Mouse (Mus musculus): ENCODE measurements around the gene Cdt1. TPM values are rescaled to one million over a fixed set of nuclear protein-coding genes. Genes with fewer than 3 reads are reported as not detected.
"Not testable (repeated sequence)": the region's sequence is repeated elsewhere in the genome, so short reads cannot be mapped to it uniquely, and the experiment has no call there.

Cdt1 gene
- polyA plus RNA-seq, 1 experiment from 2014 or later, result 41.1 TPM

DNA sequence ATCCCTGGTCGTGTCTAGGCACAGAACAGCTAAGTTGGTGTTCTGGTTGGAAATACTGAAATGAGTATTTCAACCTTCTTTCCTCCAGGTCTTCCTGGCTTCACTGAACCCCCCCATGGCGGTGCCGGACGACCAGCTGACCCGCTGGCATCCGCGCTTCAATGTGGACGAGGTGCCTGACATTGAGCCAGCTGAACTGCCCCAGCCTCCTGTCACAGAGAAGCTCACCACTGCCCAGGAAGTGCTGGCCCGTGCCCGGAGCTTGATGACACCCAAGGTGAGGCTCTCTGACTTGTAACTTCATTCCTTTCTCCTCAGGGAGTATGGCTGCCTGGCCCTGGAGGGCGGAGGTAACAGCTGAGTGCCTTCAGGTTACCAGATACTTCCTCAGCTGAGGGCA lies 3.3 kb downstream of the Cdt1 start:
- no peak for ATAC-seq (ENCODE audit: low read depth)
- Histone ChIP-seq H3K9ac (ENCODE audit: low read length) (no peak overlapping the region), H3K27me3 (ENCODE audit: control insufficient read depth, insufficient read depth, low read depth, low read length) (no peaks in the 10 kb centered on the region), H3K36me3 (ENCODE audit: control insufficient read depth, insufficient read depth, low read length) (peaks cover 16% of the 10 kb centered on the region), H3K27ac (ENCODE audit: low read length) (no peak overlapping the region), H3K4me2 (ENCODE audit: low read depth, low read length) (no peak overlapping the region), H3K9me3 (ENCODE audit: control insufficient read depth, low read length) (no peaks in the 10 kb centered on the region), H3K4me3 (ENCODE audit: low read length) (no peak overlapping the region), H3K4me1 (replicated peaks; ENCODE audit: control insufficient read depth, insufficient read depth, low read length) (peaks cover 36% of the 10 kb centered on the region)
- WGBS, result 91% methylated on average over 11 of the region's 11 CpGs

DNA sequence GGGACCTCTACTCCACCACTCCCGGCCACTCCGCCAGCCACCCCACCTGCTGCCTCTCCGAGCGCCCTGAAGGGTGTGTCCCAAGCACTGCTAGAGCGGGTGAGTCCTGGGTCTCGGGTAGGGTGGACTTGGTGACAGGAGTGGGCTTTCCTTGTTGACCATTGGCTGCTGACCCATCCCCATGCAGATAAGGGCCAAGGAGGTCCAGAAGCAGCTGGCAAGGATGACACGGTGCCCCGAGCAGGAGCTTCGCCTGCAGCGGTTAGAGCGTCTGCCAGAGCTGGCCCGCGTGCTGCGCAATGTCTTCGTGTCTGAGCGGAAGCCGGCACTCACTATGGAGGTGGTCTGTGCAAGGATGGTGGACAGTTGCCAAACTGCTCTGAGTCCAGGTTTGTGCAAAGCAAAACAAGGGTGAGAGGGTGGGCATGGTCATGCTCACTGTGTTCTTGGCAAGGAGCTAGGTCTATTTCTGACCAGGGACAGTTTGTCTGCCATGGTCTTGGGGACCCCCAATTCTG lies 4.0 kb downstream of the Cdt1 start:
- Histone ChIP-seq H3K4me2 (ENCODE audit: low read depth, low read length) (no peak overlapping the region), H3K9me3 (ENCODE audit: control insufficient read depth, low read length) (no peaks in the 10 kb centered on the region), H3K36me3 (ENCODE audit: control insufficient read depth, insufficient read depth, low read length) (peaks cover 16% of the 10 kb centered on the region), H3K9ac (ENCODE audit: low read length) (no peak overlapping the region), H3K4me1 (replicated peaks; ENCODE audit: control insufficient read depth, insufficient read depth, low read length) (peaks cover 30% of the 10 kb centered on the region), H3K27me3 (ENCODE audit: control insufficient read depth, insufficient read depth, low read depth, low read length) (no peaks in the 10 kb centered on the region), H3K4me3 (ENCODE audit: low read length) (no peak overlapping the region), H3K27ac (ENCODE audit: low read length) (no peak overlapping the region)
- ATAC-seq (ENCODE audit: low read depth), result no peak
- WGBS, result 86% methylated on average over 17 of the region's 17 CpGs

DNA sequence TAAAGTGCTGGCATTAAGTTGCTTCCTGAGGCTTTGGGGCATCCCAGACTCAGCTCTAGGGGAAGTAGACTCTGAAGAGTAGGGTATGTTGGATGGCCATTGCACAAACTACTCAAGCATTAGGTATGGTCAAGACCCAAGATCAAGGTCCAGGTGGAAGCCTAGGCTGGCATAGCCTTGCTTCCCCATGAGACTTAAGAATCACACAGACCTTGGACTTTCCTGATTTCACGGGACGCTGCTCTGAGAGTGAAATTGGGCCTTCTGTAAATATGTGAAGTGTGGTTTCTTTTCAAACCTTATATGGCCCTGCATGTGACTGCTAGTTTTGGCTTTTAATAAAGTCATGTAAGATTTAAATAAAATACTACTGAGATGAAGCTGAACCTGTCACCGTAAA lies 4.9 kb downstream of the Cdt1 start:
- Histone ChIP-seq H3K27me3 (ENCODE audit: control insufficient read depth, insufficient read depth, low read depth, low read length) (no peaks in the 10 kb centered on the region), H3K4me1 (replicated peaks; ENCODE audit: control insufficient read depth, insufficient read depth, low read length) (peaks cover 32% of the 10 kb centered on the region), H3K4me3 (ENCODE audit: low read length) (no peak overlapping the region), H3K4me2 (ENCODE audit: low read depth, low read length) (no peak overlapping the region), H3K9me3 (ENCODE audit: control insufficient read depth, low read length) (no peaks in the 10 kb centered on the region), H3K36me3 (ENCODE audit: control insufficient read depth, insufficient read depth, low read length) (peaks cover 16% of the 10 kb centered on the region), H3K27ac (ENCODE audit: low read length) (no peak overlapping the region), H3K9ac (ENCODE audit: low read length) (no peak overlapping the region)
- 92% methylated on average over 3 of the region's 3 CpGs for WGBS
- no peak for ATAC-seq (ENCODE audit: low read depth)

DNA sequence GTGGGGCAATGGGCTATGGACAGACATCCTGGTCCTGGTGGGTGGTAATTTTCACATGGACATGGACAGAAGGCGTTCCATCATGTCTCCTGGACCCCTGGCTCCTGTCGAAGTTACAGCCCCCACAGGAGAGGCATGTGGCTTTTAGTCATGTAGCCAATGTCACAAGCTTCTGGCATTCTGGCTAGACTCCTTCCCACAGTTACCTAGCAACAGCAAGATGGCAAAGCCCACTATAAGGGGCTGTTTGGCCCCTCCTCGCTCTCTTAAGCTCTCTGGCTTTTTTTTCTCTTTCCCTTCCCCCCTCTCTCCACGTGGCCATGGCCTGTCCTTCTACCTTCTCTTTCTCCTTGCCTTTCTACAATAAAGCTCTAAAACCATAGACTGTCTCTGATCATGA lies 5.4 kb downstream of the Cdt1 start:
- WGBS, result 36% methylated on average over 4 of the region's 4 CpGs
- H3K36me3 ChIP-seq (ENCODE audit: control insufficient read depth, insufficient read depth, low read length), result peaks cover 16% of the 10 kb centered on the region
- ATAC-seq (ENCODE audit: low read depth); H3K27ac ChIP-seq (ENCODE audit: low read length); H3K27me3 ChIP-seq (ENCODE audit: control insufficient read depth, insufficient read depth, low read depth, low read length); H3K9ac ChIP-seq (ENCODE audit: low read length); H3K9me3 ChIP-seq (ENCODE audit: control insufficient read depth, low read length); H3K4me2 ChIP-seq (ENCODE audit: low read depth, low read length); H3K4me3 ChIP-seq (ENCODE audit: low read length): not testable (repeated sequence)
- peaks cover 32% of the 10 kb centered on the region for H3K4me1 ChIP-seq (replicated peaks; ENCODE audit: control insufficient read depth, insufficient read depth, low read length)

DNA sequence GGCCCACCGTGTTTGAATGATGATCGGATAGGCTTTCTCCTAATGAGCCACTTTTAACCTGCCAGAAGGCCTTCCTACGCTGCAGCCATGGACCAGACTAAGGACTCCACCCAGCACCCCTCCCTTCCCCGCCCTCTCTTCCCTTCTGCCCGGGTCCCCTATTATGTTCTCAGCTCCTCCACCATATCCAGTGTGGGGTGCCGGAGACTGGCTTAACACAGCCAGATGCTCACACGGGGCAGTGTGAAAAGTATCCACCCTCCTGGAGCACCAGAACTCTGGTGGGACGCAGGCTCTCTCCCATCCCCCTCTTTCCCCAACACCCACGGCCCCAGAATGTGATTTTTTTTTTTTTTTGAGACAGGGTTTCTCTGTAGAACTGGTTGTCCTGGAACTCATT lies 5.8 kb downstream of the Cdt1 start:
- Histone ChIP-seq H3K4me1 (replicated peaks; ENCODE audit: control insufficient read depth, insufficient read depth, low read length) (peaks cover 32% of the 10 kb centered on the region), H3K4me3 (ENCODE audit: low read length) (no peak overlapping the region), H3K36me3 (ENCODE audit: control insufficient read depth, insufficient read depth, low read length) (peaks cover 16% of the 10 kb centered on the region), H3K4me2 (ENCODE audit: low read depth, low read length) (no peak overlapping the region), H3K9me3 (ENCODE audit: control insufficient read depth, low read length) (no peaks in the 10 kb centered on the region), H3K27ac (ENCODE audit: low read length) (no peak overlapping the region), H3K27me3 (ENCODE audit: control insufficient read depth, insufficient read depth, low read depth, low read length) (no peaks in the 10 kb centered on the region), H3K9ac (ENCODE audit: low read length) (no peak overlapping the region)
- WGBS, result 60% methylated on average over 9 of the region's 9 CpGs
- no peak for ATAC-seq (ENCODE audit: low read depth)

DNA sequence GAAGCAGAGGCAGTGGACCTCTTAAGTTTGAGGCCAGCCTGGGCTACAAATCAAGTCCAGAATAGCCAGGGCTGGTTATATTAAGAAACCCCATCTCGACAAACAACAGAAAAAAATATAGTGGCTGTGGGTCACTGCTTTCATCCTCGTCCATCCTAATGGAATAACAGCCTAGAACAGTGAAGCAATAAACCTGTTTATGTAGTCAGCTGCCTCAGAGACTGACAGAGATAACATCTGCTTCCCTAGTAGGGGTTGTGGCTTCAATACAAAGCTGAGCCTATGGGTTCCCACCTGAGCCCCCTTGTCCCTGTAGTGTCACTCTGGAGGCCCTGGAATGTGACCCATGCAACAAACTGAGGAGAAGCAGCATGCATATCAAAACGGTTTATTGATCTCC lies 6.4 kb downstream of the Cdt1 start:
- Histone ChIP-seq H3K36me3 (ENCODE audit: control insufficient read depth, insufficient read depth, low read length) (peaks cover 16% of the 10 kb centered on the region), H3K27me3 (ENCODE audit: control insufficient read depth, insufficient read depth, low read depth, low read length) (no peaks in the 10 kb centered on the region), H3K9me3 (ENCODE audit: control insufficient read depth, low read length) (no peaks in the 10 kb centered on the region), H3K4me3 (ENCODE audit: low read length) (no peak overlapping the region), H3K4me2 (ENCODE audit: low read depth, low read length) (no peak overlapping the region), H3K9ac (ENCODE audit: low read length) (no peak overlapping the region), H3K4me1 (replicated peaks; ENCODE audit: control insufficient read depth, insufficient read depth, low read length) (peaks cover 26% of the 10 kb centered on the region), H3K27ac (ENCODE audit: low read length) (no peak overlapping the region)
- ATAC-seq (ENCODE audit: low read depth), result no peak
- WGBS, result 39% methylated on average over 3 of the region's 3 CpGs

DNA sequence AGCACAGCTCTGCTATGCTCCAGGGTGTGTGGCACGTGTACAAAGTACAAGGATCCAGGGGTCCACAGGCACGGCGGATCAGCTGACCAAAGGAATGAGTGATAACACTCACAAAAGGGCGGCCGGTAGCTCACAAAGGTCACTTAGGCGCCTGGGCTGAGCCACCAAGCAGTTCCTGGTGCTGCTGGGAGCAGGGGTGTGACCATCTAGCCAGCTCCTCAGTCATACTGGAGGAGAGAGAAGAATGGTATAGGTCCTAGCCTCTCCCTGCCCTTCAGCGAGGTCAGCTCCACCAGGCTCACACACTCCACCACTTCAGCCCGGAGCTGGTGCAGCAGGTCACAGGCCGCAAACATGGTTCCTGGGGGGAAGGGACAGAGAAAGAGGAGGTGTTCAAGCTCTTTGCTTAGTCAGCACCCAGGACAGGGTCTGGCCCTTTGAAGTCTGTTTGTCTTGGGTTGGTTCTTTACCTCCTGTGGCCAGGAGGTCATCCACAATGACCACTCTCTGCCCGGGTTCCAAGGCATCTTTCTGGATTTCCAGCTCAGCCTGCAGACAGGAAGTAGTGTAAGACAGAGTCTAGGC lies 6.9 kb downstream of the Cdt1 start:
- Histone ChIP-seq H3K9ac (ENCODE audit: low read length) (no peak overlapping the region), H3K4me3 (ENCODE audit: low read length) (no peak overlapping the region), H3K4me1 (replicated peaks; ENCODE audit: control insufficient read depth, insufficient read depth, low read length) (peaks cover 24% of the 10 kb centered on the region), H3K27me3 (ENCODE audit: control insufficient read depth, insufficient read depth, low read depth, low read length) (no peaks in the 10 kb centered on the region), H3K36me3 (ENCODE audit: control insufficient read depth, insufficient read depth, low read length) (peaks cover 16% of the 10 kb centered on the region), H3K9me3 (ENCODE audit: control insufficient read depth, low read length) (no peaks in the 10 kb centered on the region), H3K27ac (ENCODE audit: low read length) (peak overlapping the region; percentile 3; the same call in 1 of the 2 replicates), H3K4me2 (ENCODE audit: low read depth, low read length) (peak overlapping the region; percentile 67)
- WGBS, result 29% methylated on average over 10 of the region's 10 CpGs
- no peak for ATAC-seq (ENCODE audit: low read depth)

DNA sequence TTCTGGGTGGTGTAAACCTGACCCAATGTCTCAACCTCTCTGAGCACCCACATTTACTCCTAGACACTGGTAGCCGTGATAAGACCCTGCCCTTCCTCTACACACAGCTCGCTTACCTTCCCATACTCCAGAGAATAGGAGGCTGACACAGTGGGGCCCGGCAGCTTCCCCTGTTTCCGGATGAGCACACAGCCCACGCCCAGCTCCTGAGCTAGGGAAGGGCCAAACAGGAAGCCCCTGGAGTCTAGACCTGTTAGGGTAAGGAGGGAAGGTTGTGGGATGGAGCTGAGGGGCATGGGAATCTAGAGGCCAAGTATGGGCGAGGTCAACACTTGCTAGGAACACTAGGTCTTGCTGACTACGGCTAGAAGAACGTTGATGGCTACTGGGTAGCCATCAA lies 7.5 kb downstream of the Cdt1 start:
- Histone ChIP-seq H3K9me3 (ENCODE audit: control insufficient read depth, low read length) (no peaks in the 10 kb centered on the region), H3K27ac (ENCODE audit: low read length) (peak overlapping the region; percentile 3; the same call in 1 of the 2 replicates), H3K4me1 (replicated peaks; ENCODE audit: control insufficient read depth, insufficient read depth, low read length) (peaks cover 24% of the 10 kb centered on the region), H3K27me3 (ENCODE audit: control insufficient read depth, insufficient read depth, low read depth, low read length) (no peaks in the 10 kb centered on the region), H3K9ac (ENCODE audit: low read length) (no peak overlapping the region), H3K36me3 (ENCODE audit: control insufficient read depth, insufficient read depth, low read length) (peaks cover 16% of the 10 kb centered on the region), H3K4me3 (ENCODE audit: low read length) (peak overlapping the region; percentile 71), H3K4me2 (ENCODE audit: low read depth, low read length) (peak overlapping the region; percentile 67)
- ATAC-seq (ENCODE audit: low read depth), result no peak
- WGBS, result 50% methylated on average over 8 of the region's 8 CpGs

DNA sequence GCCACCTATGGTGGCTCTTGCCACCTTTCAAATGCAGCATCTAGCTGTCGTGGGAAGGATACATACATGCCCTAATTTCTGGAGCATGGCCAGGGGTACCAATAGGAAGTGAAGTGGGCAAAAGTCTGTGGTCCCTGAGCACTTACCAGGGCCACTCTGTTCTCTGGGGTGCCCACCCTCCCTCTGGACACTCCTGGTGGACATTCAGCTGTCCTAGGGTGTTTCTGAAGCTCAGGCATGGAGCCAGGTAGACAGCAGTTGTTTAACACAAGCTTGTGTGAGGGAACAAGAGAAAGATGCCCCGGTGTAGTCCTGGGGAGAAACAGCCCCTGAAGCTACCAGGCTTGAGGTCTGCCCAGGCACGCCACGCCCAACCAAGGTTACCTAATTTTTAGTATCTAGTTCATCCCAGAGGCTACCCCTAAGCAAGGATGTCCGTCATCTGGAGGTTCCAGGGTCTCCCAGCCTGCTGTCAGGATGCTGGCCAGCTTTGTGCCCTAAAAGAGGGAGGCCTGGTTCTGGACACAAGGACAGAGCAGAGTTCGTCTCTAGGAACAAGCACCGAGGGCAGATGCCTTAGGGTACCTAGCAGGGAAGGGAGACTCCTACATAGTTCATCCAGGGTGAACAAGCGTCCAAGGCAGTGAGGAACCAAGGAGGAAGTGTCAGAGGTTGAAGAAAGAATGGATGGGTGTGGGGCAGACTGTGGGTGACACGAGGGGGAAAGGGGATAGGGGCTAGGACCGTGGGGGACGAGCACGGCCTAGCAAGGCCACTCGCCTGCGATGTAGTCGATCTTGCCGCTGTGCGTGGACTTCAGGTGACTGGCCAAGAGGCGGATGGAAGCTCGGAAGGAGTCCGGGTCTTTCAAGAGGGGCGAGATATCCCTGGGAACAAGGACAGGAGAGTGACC lies 8.2 kb downstream of the Cdt1 start:
- peak overlapping the region; percentile 85 for H3K9ac ChIP-seq (ENCODE audit: low read length)
- peaks cover 24% of the 10 kb centered on the region for H3K4me1 ChIP-seq (replicated peaks; ENCODE audit: control insufficient read depth, insufficient read depth, low read length)
- 12% methylated on average over 21 of the region's 21 CpGs for WGBS
- ATAC-seq (ENCODE audit: low read depth), result peak; percentile 16
- H3K4me3 ChIP-seq (ENCODE audit: low read length), result peak overlapping the region; percentile 71
- H3K36me3 ChIP-seq (ENCODE audit: control insufficient read depth, insufficient read depth, low read length), result peaks cover 16% of the 10 kb centered on the region
- no peaks in the 10 kb centered on the region for H3K27me3 ChIP-seq (ENCODE audit: control insufficient read depth, insufficient read depth, low read depth, low read length)
- peak overlapping the region; percentile 67 for H3K4me2 ChIP-seq (ENCODE audit: low read depth, low read length)
- no peaks in the 10 kb centered on the region for H3K9me3 ChIP-seq (ENCODE audit: control insufficient read depth, low read length)
- peak overlapping the region; percentile 68 for H3K27ac ChIP-seq (ENCODE audit: low read length)

Measured in lung, embryonic 16.5 days (tissue).